Mouse (Mus musculus) neutrophil, adult 59 days (primary cell): ENCODE data around the gene Gm3005. TPM values are rescaled to one million over a fixed set of nuclear protein-coding genes. Genes with fewer than 3 reads are reported as not detected.

Source experiments
- total RNA-seq, 2 experiments: library from RNA; stranded (reverse); gene quantifications; 1 replicate in 1 of 2; 2 replicates in 1 of 2; pipeline ENCODE4 v1.2.4; 2023

The Gm3005 gene
- total RNA-seq = not detected

DNA sequence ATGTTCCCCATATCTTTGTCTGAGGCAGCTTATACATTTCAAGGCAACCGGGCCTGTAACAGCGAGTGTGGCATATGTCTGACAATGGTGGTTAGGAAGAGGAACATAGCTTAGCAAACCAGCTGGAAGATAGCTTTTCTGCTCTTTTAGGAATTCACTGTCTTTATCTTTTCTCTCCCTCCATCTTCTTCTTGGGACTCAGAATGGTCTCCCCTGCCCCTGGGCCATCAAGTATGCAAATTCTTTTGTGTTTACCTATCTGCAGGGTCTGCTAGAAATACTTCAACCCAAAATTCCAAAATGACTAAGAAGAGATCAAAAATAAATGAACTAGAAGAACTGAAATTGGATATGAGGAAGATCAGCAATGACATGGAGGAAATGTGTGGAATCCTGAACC lies at the start of gene Gm3005:
Gm3005 (plus strand) TSS at position 301 of the 400 bp plus-strand sequence.

DNA sequence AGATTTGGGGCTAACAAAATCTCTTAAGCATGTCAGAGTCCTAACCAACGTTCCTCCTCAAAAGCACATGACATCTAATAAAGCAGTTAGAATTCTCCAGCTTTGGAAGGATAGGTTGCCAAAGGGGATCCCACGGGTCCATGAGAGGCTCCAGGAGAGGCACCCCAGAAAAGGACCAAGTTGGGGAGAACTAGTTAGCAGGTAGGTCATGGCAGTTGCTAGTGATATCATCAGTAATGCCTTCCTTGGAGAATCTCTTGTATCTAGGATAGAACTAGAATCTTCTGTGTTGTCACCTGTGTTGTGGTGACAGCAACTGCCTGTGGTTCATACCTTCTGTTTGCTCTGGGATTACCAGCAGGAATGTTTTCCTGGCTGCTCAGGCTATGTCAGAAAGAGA lies 33.1 kb upstream of the Gm3005 start, which contains the start of gene Gm10413:
Gm10413 (plus strand) TSS at position 301 of the 400 bp plus-strand sequence.

DNA sequence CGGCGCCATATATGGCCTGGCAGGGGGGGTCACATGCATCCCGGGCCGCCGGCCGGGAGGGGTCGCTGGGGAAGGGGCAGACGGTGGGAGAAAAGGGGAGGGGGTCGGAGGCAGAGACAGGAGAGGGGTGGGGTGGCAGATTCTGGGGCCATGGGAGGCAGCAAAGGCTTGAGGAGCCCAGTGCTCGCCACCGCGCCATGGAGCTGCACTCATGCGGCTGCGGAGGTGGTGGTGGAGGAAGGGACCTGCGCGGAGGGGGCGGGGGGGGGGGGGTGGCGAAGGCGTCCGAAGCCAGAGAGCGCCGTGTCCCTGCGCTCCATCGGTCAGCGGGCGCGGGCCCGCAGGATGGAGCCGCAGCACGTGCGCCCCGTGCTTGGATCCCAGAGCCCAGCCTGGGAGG lies 15.6 kb upstream of the Gm3005 start, which contains the start of gene Gm10409:
Gm10409 (plus strand) TSS at position 301 of the 400 bp plus-strand sequence.

DNA sequence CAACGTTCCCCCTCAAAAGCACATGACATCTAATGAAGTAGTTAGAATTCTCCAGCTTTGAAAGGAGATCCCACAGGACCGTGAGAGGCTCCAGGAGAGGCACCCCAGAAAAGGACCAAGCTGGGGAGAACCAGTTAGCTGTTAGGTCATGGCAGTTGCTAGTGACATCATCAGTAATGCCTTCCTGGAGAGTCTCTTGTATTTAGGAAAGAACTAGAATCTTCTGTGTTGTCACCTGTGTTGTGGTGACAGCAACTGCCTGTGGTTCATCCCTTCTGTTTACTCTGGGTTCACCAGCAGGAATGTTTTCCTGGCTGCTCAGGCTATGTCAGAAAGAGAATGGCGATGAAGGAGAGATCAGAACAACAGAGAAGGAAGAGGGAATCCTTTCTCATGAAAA lies 21.2 kb downstream of the Gm3005 start, which contains the start of gene Gm10408:
Gm10408 (plus strand) TSS at position 301 of the 400 bp plus-strand sequence.

DNA sequence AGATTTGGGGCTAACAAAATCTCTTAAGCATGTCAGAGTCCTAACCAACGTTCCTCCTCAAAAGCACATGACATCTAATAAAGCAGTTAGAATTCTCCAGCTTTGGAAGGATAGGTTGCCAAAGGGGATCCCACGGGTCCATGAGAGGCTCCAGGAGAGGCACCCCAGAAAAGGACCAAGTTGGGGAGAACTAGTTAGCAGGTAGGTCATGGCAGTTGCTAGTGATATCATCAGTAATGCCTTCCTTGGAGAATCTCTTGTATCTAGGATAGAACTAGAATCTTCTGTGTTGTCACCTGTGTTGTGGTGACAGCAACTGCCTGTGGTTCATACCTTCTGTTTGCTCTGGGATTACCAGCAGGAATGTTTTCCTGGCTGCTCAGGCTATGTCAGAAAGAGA lies 206.3 kb downstream of the Gm3005 start, which contains the start of gene Gm3012:
Gm3012 (plus strand) TSS at position 301 of the 400 bp plus-strand sequence.

Other genes with a start within 250 kb of the Gm3005 start
- gene Gm5795, start 239.8 kb upstream of the Gm3005 start, total RNA-seq = not detected
- not detected for gene D830030K20Rik, start 219.6 kb upstream of the Gm3005 start, total RNA-seq
- not detected for gene Gm2956, start 95.5 kb upstream of the Gm3005 start, total RNA-seq
- not detected for gene Gm10413, start 33.0 kb upstream of the Gm3005 start, total RNA-seq
- gene Gm10409, start 15.5 kb upstream of the Gm3005 start, total RNA-seq = not detected
- not detected for gene Gm10408, start 21.3 kb downstream of the Gm3005 start, total RNA-seq
- not detected for gene Gm3012, start 206.4 kb downstream of the Gm3005 start, total RNA-seq
- not detected for gene Gm3020, start 223.9 kb downstream of the Gm3005 start, total RNA-seq